Mouse (Mus musculus) heart, adult 2 months (tissue): ENCODE measurements around the gene Rpl13a. TPM values are rescaled to one million over a fixed set of nuclear protein-coding genes. Genes with fewer than 3 reads are reported as not detected.

Experiments
- DNase-seq, 2 experiments: peaks; one replicate each; pipeline ENCODE4 v3.0.0; 2021
- H3K27ac ChIP-seq: fragments of 200-600 bp; 2 replicates; pipeline ENCODE4 v1.8.1; 2022
- H3K27me3 ChIP-seq: fragments of 200-500 bp; 2 replicates; pipeline ENCODE4 v1.6.1; 2012; ENCODE audit warnings: mild to moderate bottlenecking, low read length, inconsistent platforms, mixed read lengths; ENCODE audit not compliant: control insufficient read depth, insufficient read depth
- H3K36me3 ChIP-seq: fragments of 200-500 bp; 2 replicates; pipeline ENCODE4 v1.6.1; 2012; ENCODE audit warnings: low read length, inconsistent platforms; ENCODE audit not compliant: control insufficient read depth, insufficient read depth
- H3K4me1 ChIP-seq: fragments of 200-500 bp; 2 replicates; pipeline ENCODE4 v1.6.1; 2011; ENCODE audit warnings: low read length; ENCODE audit not compliant: control insufficient read depth, insufficient read depth
- H3K4me3 ChIP-seq: fragments of 200-600 bp; 2 replicates; pipeline ENCODE4 v1.8.1; 2022
- H3K79me2 ChIP-seq: fragments of 200-500 bp; replicated peaks from 2 replicates; pipeline ENCODE4 v1.6.1; 2012; ENCODE audit warnings: mild to moderate bottlenecking, inconsistent platforms, low read length, moderate library complexity, mixed read lengths; ENCODE audit not compliant: control insufficient read depth, insufficient read depth
- H3K9ac ChIP-seq: fragments of 200-500 bp; 2 replicates; pipeline ENCODE4 v1.6.1; 2012; ENCODE audit warnings: low read depth, mild to moderate bottlenecking, control low read depth, inconsistent platforms, low read length, mixed read lengths
- CTCF ChIP-seq: fragments of 200-600 bp; IDR thresholded peaks from 2 replicates; pipeline ENCODE4 v1.8.1; 2022; ENCODE audit warnings: antibody characterized with exemption, mild to moderate bottlenecking, moderate library complexity
- EP300 ChIP-seq: fragments of 200-500 bp; IDR thresholded peaks from 2 replicates; pipeline ENCODE4 v1.6.1; 2011; ENCODE audit warnings: low read depth, low read length, control low read depth; ENCODE audit not compliant: insufficient read depth
- POLR2A ChIP-seq: fragments of 200-500 bp; IDR thresholded peaks from 2 replicates; pipeline ENCODE4 v1.6.1; 2011; ENCODE audit warnings: mild to moderate bottlenecking, low read depth, low read length, control low read depth; ENCODE audit not compliant: insufficient read depth
- WGBS: fragments of 180-500 bp; shearing (Covaris S2); methylation state at CpG from one replicate; pipeline ENCODE4 v1.1.7; 2018; 5-methylcytosine and 5-hydroxymethylcytosine counted together
- intact Hi-C: fragments of 180-260 bp; cut with DNase I; formaldehyde crosslinking; loops from one replicate; pipeline ENCODE4 v1.15.1; 2025
- polyA plus RNA-seq: library from polyadenylated mRNA; depleted of rRNA; stranded (reverse); fragments of >200 nt; gene quantifications from 2 replicates; pipeline ENCODE4 v1.2.3, GENCODE M21; 2012
- total RNA-seq, 2 experiments: library from RNA; stranded (reverse); gene quantifications; 2 replicates each; pipeline ENCODE4 v1.2.3; 2021

Gene Rpl13a
- total and polyA plus RNA-seq, 3 experiments: 561 to 915 (median 659) TPM

DNA sequence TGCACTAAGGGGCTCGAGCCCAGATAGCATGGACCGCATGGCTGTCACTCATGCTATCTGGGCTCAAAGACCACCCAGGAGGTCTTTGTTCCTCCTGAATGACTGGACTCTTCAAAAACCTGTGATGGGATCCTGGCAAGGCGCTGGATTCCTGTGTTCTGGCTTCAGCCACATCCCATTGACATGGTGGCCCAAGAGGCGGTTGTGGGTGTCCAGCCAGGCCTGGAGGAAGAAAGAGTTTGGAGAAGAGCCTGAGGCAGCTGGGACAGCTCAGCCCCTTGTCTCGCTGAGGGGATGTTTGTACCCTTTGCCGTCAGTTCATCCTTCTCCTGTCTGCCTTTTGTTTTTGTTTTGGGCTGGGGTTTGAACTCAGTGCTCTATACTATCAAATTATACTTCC, 21.0 kb upstream of the Rpl13a start:
- TF ChIP-seq CTCF (no peak), EP300 (0 out of 2 replicates have a peak, but pooled peaks have one; percentile 11)
- no peak overlapping the region for H3K4me3 ChIP-seq
- no peak overlapping the region for H3K9ac ChIP-seq
- 82% methylated on average over 6 of the region's 6 CpGs for WGBS
- intact Hi-C loops: no loop called here
- no peaks in the 10 kb centered on the region for H3K27me3 ChIP-seq
- no peaks in the 10 kb centered on the region for H3K79me2 ChIP-seq
- peak; percentile 61 to 66 for DNase-seq
- H3K27ac ChIP-seq: peak overlapping the region; percentile 23; the same call in 1 of the 2 replicates
- H3K4me1 ChIP-seq: peaks cover 5% of the 10 kb centered on the region; the same call in 1 of the 2 replicates
- peaks cover 2% of the 10 kb centered on the region for H3K36me3 ChIP-seq

DNA sequence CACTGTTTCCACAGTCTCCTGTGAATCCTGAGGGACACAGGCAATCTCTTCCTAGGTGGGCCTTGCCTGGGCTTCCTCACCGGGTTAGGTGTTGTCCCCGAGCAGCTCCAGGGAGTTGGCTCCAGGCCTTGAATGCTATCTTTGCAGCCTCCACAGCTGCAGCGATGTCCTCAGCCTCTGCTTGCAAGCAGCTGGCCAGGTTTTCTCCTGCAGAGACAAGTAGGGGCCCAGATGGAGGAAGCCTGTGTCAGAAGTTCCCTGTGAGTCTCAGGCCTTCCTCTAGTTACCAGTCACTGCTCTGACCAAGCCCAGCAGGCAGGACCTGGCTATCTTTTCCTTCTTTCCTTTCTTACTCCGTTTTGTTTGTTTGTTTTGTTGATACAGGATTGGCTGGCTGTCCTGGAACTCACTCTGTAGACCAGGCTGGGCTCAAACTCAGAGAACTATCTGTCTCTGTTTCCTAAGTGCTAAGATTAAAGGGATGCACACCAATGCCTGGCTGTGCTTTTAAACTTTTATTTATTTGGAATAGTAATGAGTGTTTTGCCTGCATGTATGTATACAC, 20.1 kb upstream of the Rpl13a start:
- Histone ChIP-seq H3K4me1 (peaks cover 5% of the 10 kb centered on the region; the same call in 1 of the 2 replicates), H3K36me3 (peaks cover 2% of the 10 kb centered on the region), H3K27me3 (no peaks in the 10 kb centered on the region), H3K9ac (no peak overlapping the region), H3K4me3 (no peak overlapping the region), H3K27ac (peak overlapping the region; percentile 5), H3K79me2 (no peaks in the 10 kb centered on the region)
- intact Hi-C loops: no loop called here
- 38% methylated on average over 4 of the region's 4 CpGs for WGBS
- DNase-seq: peak in 1 of 2 experiments; percentile 53
- TF ChIP-seq CTCF: no peak
- TF ChIP-seq POLR2A: no peak
- TF ChIP-seq EP300: no peak

DNA sequence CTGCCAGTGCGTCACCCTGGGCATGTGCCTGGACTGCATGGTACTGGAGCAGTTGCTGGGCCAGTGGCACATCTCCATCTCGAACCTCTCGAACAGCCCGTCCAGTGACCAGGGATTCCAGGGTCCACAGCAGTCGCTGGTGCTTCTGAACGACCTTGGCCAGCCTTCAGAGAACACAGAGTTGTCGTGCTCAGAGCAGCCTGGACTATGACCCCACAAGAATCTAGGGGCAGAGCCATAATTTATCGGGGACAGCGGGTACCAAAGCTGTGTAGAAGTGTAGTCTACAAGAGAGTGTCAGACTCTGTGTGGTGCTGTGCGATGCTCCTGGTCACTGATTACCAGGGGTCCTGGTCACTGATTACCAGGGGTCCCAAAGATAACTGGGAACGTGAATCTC, 19.3 kb upstream of the Rpl13a start:
- Histone ChIP-seq H3K27ac (peak overlapping the region; percentile 5; the same call in 1 of the 2 replicates), H3K9ac (no peak overlapping the region), H3K27me3 (no peaks in the 10 kb centered on the region), H3K36me3 (no peaks in the 10 kb centered on the region), H3K4me3 (no peak overlapping the region), H3K79me2 (no peaks in the 10 kb centered on the region), H3K4me1 (peaks cover 5% of the 10 kb centered on the region; the same call in 1 of the 2 replicates)
- WGBS: 84% methylated on average over 11 of the region's 11 CpGs
- TF ChIP-seq POLR2A (no peak), CTCF (no peak), EP300 (no peak)
- intact Hi-C loops: no loop called here
- DNase-seq: no peak

DNA sequence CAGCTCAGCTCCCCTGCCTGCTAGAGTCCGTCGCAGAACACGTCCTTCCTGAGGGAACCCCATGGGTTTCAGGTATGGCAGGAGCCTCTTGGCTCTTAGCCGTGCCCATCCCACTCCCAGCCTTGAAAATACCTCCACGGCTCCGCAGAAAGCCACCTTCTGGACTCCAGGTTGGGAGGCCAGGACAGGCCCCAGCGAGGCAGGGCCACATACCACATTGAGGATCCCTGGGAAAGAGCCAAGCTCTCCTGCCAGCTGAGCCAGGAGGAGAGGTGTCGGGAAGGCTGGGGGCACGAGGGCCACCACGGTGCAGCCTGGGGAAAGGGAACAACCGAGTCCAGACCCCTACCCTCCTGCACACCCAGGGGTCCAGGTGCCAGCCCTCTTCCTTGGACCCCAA, 18.7 kb upstream of the Rpl13a start:
- DNase-seq: no peak
- 81% methylated on average over 11 of the region's 11 CpGs for WGBS
- no peaks in the 10 kb centered on the region for H3K27me3 ChIP-seq
- H3K4me3 ChIP-seq: no peak overlapping the region
- intact Hi-C loops: no loop called here
- TF ChIP-seq POLR2A: no peak
- TF ChIP-seq CTCF: no peak
- TF ChIP-seq EP300: no peak
- H3K79me2 ChIP-seq: no peaks in the 10 kb centered on the region
- H3K27ac ChIP-seq: no peak overlapping the region
- peaks cover 5% of the 10 kb centered on the region; the same call in 1 of the 2 replicates for H3K4me1 ChIP-seq
- H3K9ac ChIP-seq: no peak overlapping the region
- H3K36me3 ChIP-seq: no peaks in the 10 kb centered on the region

DNA sequence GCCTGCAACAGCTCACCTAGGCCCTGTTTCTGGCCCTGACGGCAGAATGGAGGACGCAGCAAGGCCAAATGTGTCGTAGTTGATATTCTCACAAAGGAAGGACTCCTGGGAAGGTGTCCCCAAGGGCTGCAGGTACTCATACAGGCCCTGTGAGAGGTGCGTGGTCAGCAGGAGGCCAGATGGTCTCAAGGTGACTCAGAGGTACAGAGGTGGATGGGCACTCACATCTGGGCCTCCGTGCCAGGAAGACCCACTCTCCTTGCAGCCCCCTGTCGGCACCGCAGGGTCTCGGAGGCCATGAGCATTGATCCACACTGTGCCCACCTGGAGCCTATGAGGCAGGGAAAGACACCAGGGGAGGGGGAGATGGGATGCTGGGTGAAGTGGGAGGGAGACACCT, 16.9 kb upstream of the Rpl13a start:
- H3K27ac ChIP-seq: no peak overlapping the region
- 97% methylated on average over 8 of the region's 8 CpGs for WGBS
- intact Hi-C loops: no loop called here
- no peak for TF ChIP-seq EP300
- TF ChIP-seq CTCF: no peak
- TF ChIP-seq POLR2A: no peak
- H3K4me1 ChIP-seq: peaks cover 2% of the 10 kb centered on the region
- H3K27me3 ChIP-seq: no peaks in the 10 kb centered on the region
- no peaks in the 10 kb centered on the region for H3K79me2 ChIP-seq
- H3K36me3 ChIP-seq: no peaks in the 10 kb centered on the region
- no peak overlapping the region for H3K9ac ChIP-seq
- H3K4me3 ChIP-seq: no peak overlapping the region
- DNase-seq: no peak

DNA sequence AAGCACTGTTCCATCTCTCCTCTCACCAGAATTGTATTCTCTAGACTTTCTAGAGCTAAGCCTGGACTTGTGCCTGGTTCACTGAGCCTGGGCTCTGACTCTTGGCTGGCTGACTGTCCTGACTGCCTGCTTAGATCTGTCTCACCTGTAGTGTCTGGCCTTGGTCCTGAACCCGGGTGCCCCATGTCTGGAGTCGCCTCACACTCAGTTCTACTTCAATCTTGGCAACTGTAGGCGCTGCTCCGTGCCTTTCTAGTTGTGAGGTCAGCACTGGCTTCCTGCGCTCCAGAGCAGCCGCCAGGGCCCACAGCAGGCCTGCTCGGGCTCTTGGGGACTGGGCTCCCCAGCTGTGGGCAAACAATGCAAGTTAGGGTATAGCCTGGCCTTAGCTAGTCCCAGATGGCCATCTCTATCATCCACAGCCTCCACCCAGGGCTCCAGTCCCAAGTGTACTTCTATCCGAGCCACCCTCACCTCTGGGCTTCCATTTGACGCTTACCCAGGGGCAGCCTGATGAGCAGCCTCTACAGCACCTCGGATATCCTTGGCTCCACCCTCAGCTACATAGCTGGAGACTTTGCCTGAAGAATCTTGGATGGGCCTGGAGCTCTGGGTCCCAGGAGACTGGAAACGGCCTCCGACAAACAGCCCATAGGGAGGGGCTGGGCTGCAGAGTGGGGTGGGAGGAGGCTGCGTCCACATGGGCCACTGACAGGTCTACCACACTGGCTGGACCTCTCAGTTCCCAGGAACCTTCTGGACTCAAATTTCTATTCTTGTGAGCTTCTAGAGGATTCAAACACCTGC, 16.0 kb upstream of the Rpl13a start:
- no peaks in the 10 kb centered on the region for H3K27me3 ChIP-seq
- no peak overlapping the region for H3K9ac ChIP-seq
- H3K36me3 ChIP-seq: no peaks in the 10 kb centered on the region
- 72% methylated on average over 13 of the region's 13 CpGs for WGBS
- peak in 1 of 2 experiments; percentile 54 for DNase-seq
- TF ChIP-seq POLR2A (no peak), EP300 (no peak), CTCF (no peak)
- no peak overlapping the region for H3K4me3 ChIP-seq
- peak overlapping the region; percentile 31; the same call in 1 of the 2 replicates for H3K27ac ChIP-seq
- intact Hi-C loops: no loop called here
- peaks cover 2% of the 10 kb centered on the region for H3K4me1 ChIP-seq
- H3K79me2 ChIP-seq: no peaks in the 10 kb centered on the region
